Mouse (Mus musculus): Measurements from ENCODE around the gene H2-M3. TPM values are rescaled to one million over a fixed set of nuclear protein-coding genes. Genes with fewer than 3 reads are reported as not detected.
"Not testable (repeated sequence)": the region's sequence is repeated elsewhere in the genome, so short reads cannot be mapped to it uniquely, and the experiment has no call there.

H2-M3 gene
- 1.1 TPM in 2 replicates for polyA plus RNA-seq (2015; fragmentation: Nextera tagmentation; extraction: Ambion mirVana)

- peak within 1 kb of the TSS; percentile 50 for H3K4me3 ChIP-seq
- no peak within 1 kb of the TSS for H3K27ac ChIP-seq
- WGBS, result 6% methylated on average over 26 of the region's 26 CpGs
- peak within 1 kb of the TSS; percentile 92 for H3K4me2 ChIP-seq
- 0 out of 2 replicates have a peak, but pooled peaks cover 8% of the 10 kb centered on the region for H3K27me3 ChIP-seq
- H3K9ac ChIP-seq, result peak within 1 kb of the TSS; percentile 60
- peaks cover 4% of the 10 kb centered on the region; the same call in 1 of the 2 replicates for H3K4me1 ChIP-seq (replicated peaks)
- no peaks in the 10 kb centered on the region for H3K36me3 ChIP-seq
- ATAC-seq (ENCODE audit: low FRiP score), result peak; percentile 98
- no peaks in the 10 kb centered on the region for H3K9me3 ChIP-seq
Observed at GRCm38 (mm10) chr17:37270058-37270701, at the start of gene H2-M3. Gene H2-M3 (plus strand): TSS chr17:37270220.

- Histone ChIP-seq H3K27me3 (no peaks in the 10 kb centered on the region), H3K9ac (no peak overlapping the region), H3K4me2 (no peak overlapping the region), H3K4me3 (no peak overlapping the region), H3K36me3 (no peaks in the 10 kb centered on the region), H3K4me1 (replicated peaks) (no peaks in the 10 kb centered on the region), H3K9me3 (0 out of 2 replicates have a peak, but pooled peaks cover 2% of the 10 kb centered on the region), H3K27ac (no peak overlapping the region)
- ATAC-seq (ENCODE audit: low FRiP score), result no peak
- 29% methylated on average over 1 of the region's 1 CpGs for WGBS
Observed at GRCm38 (mm10) chr17:37221879-37222278, 48.1 kb upstream of the H2-M3 start.

- not testable (repeated sequence) for H3K27ac ChIP-seq; H3K4me2 ChIP-seq; H3K9ac ChIP-seq; H3K9me3 ChIP-seq; H3K27me3 ChIP-seq; ATAC-seq (ENCODE audit: low FRiP score); H3K36me3 ChIP-seq; H3K4me3 ChIP-seq; H3K4me1 ChIP-seq (replicated peaks)
- WGBS, result 93% methylated on average over 2 of the region's 2 CpGs
Observed at GRCm38 (mm10) chr17:37237230-37237629, 32.8 kb upstream of the H2-M3 start, which contains the start of gene Olfr97. Gene Olfr97 (minus strand): TSS chr17:37237330.

GRCm38 (mm10) chr17:37242198-37242597 lies 27.8 kb upstream of the H2-M3 start:
- Histone ChIP-seq H3K9ac (no peak overlapping the region), H3K36me3 (no peaks in the 10 kb centered on the region), H3K27me3 (no peaks in the 10 kb centered on the region), H3K27ac (no peak overlapping the region), H3K4me2 (no peak overlapping the region), H3K9me3 (no peaks in the 10 kb centered on the region), H3K4me3 (no peak overlapping the region), H3K4me1 (replicated peaks) (no peaks in the 10 kb centered on the region)
- no peak for ATAC-seq (ENCODE audit: low FRiP score)
- WGBS, result 59% methylated on average over 3 of the region's 3 CpGs

- Histone ChIP-seq H3K9ac (no peak overlapping the region), H3K36me3 (no peaks in the 10 kb centered on the region), H3K4me2 (no peak overlapping the region), H3K4me3 (no peak overlapping the region), H3K9me3 (no peaks in the 10 kb centered on the region), H3K27me3 (no peaks in the 10 kb centered on the region), H3K4me1 (replicated peaks) (no peaks in the 10 kb centered on the region), H3K27ac (no peak overlapping the region)
- no peak for ATAC-seq (ENCODE audit: low FRiP score)
- 39% methylated on average over 5 of the region's 5 CpGs for WGBS
Observed at GRCm38 (mm10) chr17:37246715-37247114, 23.3 kb upstream of the H2-M3 start.

- H3K9me3 ChIP-seq, result no peaks in the 10 kb centered on the region
- no peak overlapping the region for H3K4me2 ChIP-seq
- H3K36me3 ChIP-seq, result no peaks in the 10 kb centered on the region
- ATAC-seq (ENCODE audit: low FRiP score), result no peak
- no peak overlapping the region for H3K9ac ChIP-seq
- no peaks in the 10 kb centered on the region for H3K27me3 ChIP-seq
- H3K4me3 ChIP-seq, result no peak overlapping the region
- H3K27ac ChIP-seq, result no peak overlapping the region
- no peaks in the 10 kb centered on the region for H3K4me1 ChIP-seq (replicated peaks)
Observed at GRCm38 (mm10) chr17:37249460-37249859, 20.6 kb upstream of the H2-M3 start.

- Histone ChIP-seq H3K4me1 (replicated peaks) (no peaks in the 10 kb centered on the region), H3K27me3 (no peaks in the 10 kb centered on the region), H3K36me3 (no peaks in the 10 kb centered on the region), H3K9ac (no peak overlapping the region), H3K27ac (no peak overlapping the region), H3K4me2 (no peak overlapping the region), H3K9me3 (no peaks in the 10 kb centered on the region), H3K4me3 (no peak overlapping the region)
- WGBS, result 8% methylated on average over 1 of the region's 1 CpGs
- ATAC-seq (ENCODE audit: low FRiP score), result no peak
Observed at GRCm38 (mm10) chr17:37250544-37250943, 19.5 kb upstream of the H2-M3 start.

- no peak within 1 kb of the TSS for H3K4me2 ChIP-seq
- H3K27me3 ChIP-seq, result no peaks in the 10 kb centered on the region
- H3K9ac ChIP-seq, result no peak within 1 kb of the TSS
- H3K9me3 ChIP-seq, result no peaks in the 10 kb centered on the region
- ATAC-seq (ENCODE audit: low FRiP score), result no peak
- no peaks in the 10 kb centered on the region for H3K36me3 ChIP-seq
- no peak within 1 kb of the TSS for H3K27ac ChIP-seq
- H3K4me3 ChIP-seq, result no peak within 1 kb of the TSS
- WGBS, result 83% methylated on average over 1 of the region's 1 CpGs
- no peaks in the 10 kb centered on the region for H3K4me1 ChIP-seq (replicated peaks)
Observed at GRCm38 (mm10) chr17:37263626-37264025, 6.4 kb upstream of the H2-M3 start, which contains the start of gene Olfr98. Gene Olfr98 (minus strand): TSS chr17:37263749.

GRCm38 (mm10) chr17:37270702-37271092 lies 677 bp downstream of the H2-M3 start:
- peak; percentile 23 for ATAC-seq (ENCODE audit: low FRiP score)
- Histone ChIP-seq H3K4me1 (replicated peaks) (peaks cover 4% of the 10 kb centered on the region; the same call in 1 of the 2 replicates), H3K27ac (no peak overlapping the region), H3K36me3 (no peaks in the 10 kb centered on the region), H3K4me2 (peak overlapping the region; percentile 92), H3K9me3 (no peaks in the 10 kb centered on the region), H3K9ac (peak overlapping the region; percentile 60), H3K27me3 (0 out of 2 replicates have a peak, but pooled peaks cover 8% of the 10 kb centered on the region), H3K4me3 (peak overlapping the region; percentile 50)
- 68% methylated on average over 8 of the region's 8 CpGs for WGBS

- 85% methylated on average over 2 of the region's 2 CpGs for WGBS
- H3K9ac ChIP-seq, result no peak overlapping the region
Observed at GRCm38 (mm10) chr17:37275626-37276248, 5.7 kb downstream of the H2-M3 start.

GRCm38 (mm10) chr17:37276573-37276972 lies 6.6 kb downstream of the H2-M3 start:
- no peak for ATAC-seq (ENCODE audit: low FRiP score)
- no peaks in the 10 kb centered on the region for H3K9me3 ChIP-seq

More at GRCm38 (mm10) chr17:37275626-37276248, 5.7 kb downstream of the H2-M3 start:
- no peaks in the 10 kb centered on the region for H3K4me1 ChIP-seq (replicated peaks)
- no peak for ATAC-seq (ENCODE audit: low FRiP score)
- no peak overlapping the region for H3K4me2 ChIP-seq
- 0 out of 2 replicates have a peak, but pooled peaks cover 6% of the 10 kb centered on the region for H3K27me3 ChIP-seq
- no peaks in the 10 kb centered on the region for H3K36me3 ChIP-seq
- no peak overlapping the region for H3K4me3 ChIP-seq
- H3K27ac ChIP-seq, result no peak overlapping the region
- no peaks in the 10 kb centered on the region for H3K9me3 ChIP-seq

GRCm38 (mm10) chr17:37280331-37280730 lies 10.3 kb downstream of the H2-M3 start:
- Histone ChIP-seq H3K9ac (no peak overlapping the region), H3K9me3 (no peaks in the 10 kb centered on the region), H3K4me2 (no peak overlapping the region), H3K27me3 (no peaks in the 10 kb centered on the region), H3K36me3 (no peaks in the 10 kb centered on the region), H3K4me3 (no peak overlapping the region), H3K27ac (no peak overlapping the region), H3K4me1 (replicated peaks) (no peaks in the 10 kb centered on the region)
- no peak for ATAC-seq (ENCODE audit: low FRiP score)
- WGBS, result 81% methylated on average over 1 of the region's 1 CpGs

More at GRCm38 (mm10) chr17:37276573-37276972, 6.6 kb downstream of the H2-M3 start:
- no peaks in the 10 kb centered on the region for H3K4me1 ChIP-seq (replicated peaks)
- H3K4me3 ChIP-seq, result no peak overlapping the region
- H3K36me3 ChIP-seq, result no peaks in the 10 kb centered on the region
- no peak overlapping the region for H3K9ac ChIP-seq
- H3K27me3 ChIP-seq, result no peaks in the 10 kb centered on the region
- no peak overlapping the region for H3K4me2 ChIP-seq
- H3K27ac ChIP-seq, result no peak overlapping the region

GRCm38 (mm10) chr17:37283360-37283759 lies 13.3 kb downstream of the H2-M3 start, which contains the start of gene Olfr99:
Gene Olfr99 (minus strand): TSS chr17:37283460.
- Histone ChIP-seq H3K9me3 (no peaks in the 10 kb centered on the region), H3K4me3 (no peak within 1 kb of the TSS), H3K27ac (no peak within 1 kb of the TSS), H3K27me3 (no peaks in the 10 kb centered on the region), H3K9ac (no peak within 1 kb of the TSS), H3K36me3 (no peaks in the 10 kb centered on the region), H3K4me1 (replicated peaks) (no peaks in the 10 kb centered on the region), H3K4me2 (no peak within 1 kb of the TSS)
- ATAC-seq (ENCODE audit: low FRiP score), result no peak
- 84% methylated on average over 1 of the region's 1 CpGs for WGBS
